Mouse (Mus musculus): Measurements from ENCODE around the gene Fgd3. TPM values are rescaled to one million over a fixed set of nuclear protein-coding genes. Genes with fewer than 3 reads are reported as not detected.

Fgd3 gene
- 0.95 and 1.2 TPM in 2 replicates for polyA plus RNA-seq (2014; fragmentation: Nextera tagmentation; extraction: Ambion mirVana)

GRCm38 (mm10) chr13:49320040-49320439, at the start of gene Fgd3:
Fgd3 (minus strand) TSS chr13:49320311.
- H3K4me3 ChIP-seq (ENCODE audit: low read depth, low read length), result peak within 1 kb of the TSS; percentile 25
- no peak within 1 kb of the TSS; the same call in 1 of the 2 replicates for H3K27ac ChIP-seq (replicated peaks; ENCODE audit: low read depth, low read length)
- peak within 1 kb of the TSS; percentile 55 for H3K9ac ChIP-seq (replicated peaks; ENCODE audit: low read length)
- peak; percentile 92 for ATAC-seq (replicated peaks; ENCODE audit: insufficient number of reproducible peaks, low FRiP score, low TSS enrichment, low read depth)
- DNase-seq (ENCODE audit: low spot score), result peak; percentile 82
- H3K36me3 ChIP-seq (replicated peaks; ENCODE audit: control insufficient read depth, insufficient read depth, low read depth, low read length), result no peaks in the 10 kb centered on the region
- peak within 1 kb of the TSS; percentile 54 for H3K4me2 ChIP-seq (ENCODE audit: low read depth, low read length)
- WGBS, result 0% methylated on average over 10 of the region's 10 CpGs
- H3K9me3 ChIP-seq (replicated peaks; ENCODE audit: control insufficient read depth, low read length), result no peaks in the 10 kb centered on the region
- H3K4me1 ChIP-seq (ENCODE audit: control insufficient read depth, insufficient read depth, low read length), result no peaks in the 10 kb centered on the region
- H3K27me3 ChIP-seq (ENCODE audit: control insufficient read depth, insufficient read depth, low read length), result no peaks in the 10 kb centered on the region

GRCm38 (mm10) chr13:49369404-49369803, 49.3 kb upstream of the Fgd3 start:
- Histone ChIP-seq H3K27ac (replicated peaks; ENCODE audit: low read depth, low read length) (no peak overlapping the region), H3K9ac (replicated peaks; ENCODE audit: low read length) (no peak overlapping the region), H3K36me3 (replicated peaks; ENCODE audit: control insufficient read depth, insufficient read depth, low read depth, low read length) (no peaks in the 10 kb centered on the region), H3K9me3 (replicated peaks; ENCODE audit: control insufficient read depth, low read length) (no peaks in the 10 kb centered on the region), H3K4me3 (ENCODE audit: low read depth, low read length) (no peak overlapping the region), H3K27me3 (ENCODE audit: control insufficient read depth, insufficient read depth, low read length) (no peaks in the 10 kb centered on the region), H3K4me2 (ENCODE audit: low read depth, low read length) (no peak overlapping the region), H3K4me1 (ENCODE audit: control insufficient read depth, insufficient read depth, low read length) (0 out of 2 replicates have a peak, but pooled peaks cover 2% of the 10 kb centered on the region)
- ATAC-seq (replicated peaks; ENCODE audit: insufficient number of reproducible peaks, low FRiP score, low TSS enrichment, low read depth), result no peak
- 95% methylated on average over 10 of the region's 10 CpGs for WGBS
- DNase-seq (ENCODE audit: low spot score), result no peak

DNA sequence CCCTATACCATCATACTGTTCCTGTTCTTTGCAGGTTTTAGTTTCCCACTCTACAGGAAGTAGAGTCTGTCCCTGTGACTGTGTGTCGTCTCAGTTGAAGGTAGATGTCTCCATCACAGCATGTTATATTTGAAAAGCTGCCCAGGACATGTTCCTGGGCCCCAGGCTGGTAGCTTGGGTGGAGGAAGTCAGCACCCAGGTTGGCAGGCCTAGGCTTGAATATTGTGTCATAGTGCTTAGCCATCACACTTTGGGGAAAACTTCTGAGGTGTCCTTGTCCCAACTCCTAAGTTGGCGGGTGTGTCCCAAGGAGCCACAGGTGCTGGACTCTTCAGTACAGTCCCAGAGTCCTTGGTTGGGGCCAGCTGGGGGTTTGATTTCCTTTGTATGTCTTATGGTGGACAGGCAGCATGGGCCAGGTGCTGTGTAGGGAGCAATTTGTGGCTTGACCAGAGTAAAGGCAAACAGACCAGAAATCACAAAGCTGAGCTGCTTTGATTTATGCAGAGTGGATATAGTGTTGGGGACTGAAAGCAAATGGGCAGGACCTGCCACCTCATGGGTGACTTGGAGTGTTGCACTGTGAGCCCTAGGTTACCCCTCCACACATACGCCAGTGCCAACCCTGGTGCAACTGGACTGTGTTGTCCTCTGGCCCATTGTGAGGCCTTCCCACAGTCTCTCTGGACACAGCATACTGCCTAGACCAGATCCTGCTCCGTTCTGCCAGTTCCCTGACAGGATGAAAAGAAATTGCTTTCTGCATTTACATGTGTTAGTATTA, 47.7 kb upstream of the Fgd3 start:
- no peak for ATAC-seq (replicated peaks; ENCODE audit: insufficient number of reproducible peaks, low FRiP score, low TSS enrichment, low read depth)
- Histone ChIP-seq H3K4me1 (ENCODE audit: control insufficient read depth, insufficient read depth, low read length) (0 out of 2 replicates have a peak, but pooled peaks cover 2% of the 10 kb centered on the region), H3K27me3 (ENCODE audit: control insufficient read depth, insufficient read depth, low read length) (no peaks in the 10 kb centered on the region), H3K4me3 (ENCODE audit: low read depth, low read length) (no peak overlapping the region), H3K9me3 (replicated peaks; ENCODE audit: control insufficient read depth, low read length) (no peaks in the 10 kb centered on the region), H3K9ac (replicated peaks; ENCODE audit: low read length) (no peak overlapping the region), H3K4me2 (ENCODE audit: low read depth, low read length) (no peak overlapping the region), H3K36me3 (replicated peaks; ENCODE audit: control insufficient read depth, insufficient read depth, low read depth, low read length) (no peaks in the 10 kb centered on the region), H3K27ac (replicated peaks; ENCODE audit: low read depth, low read length) (no peak overlapping the region)
- 88% methylated on average over 4 of the region's 4 CpGs for WGBS
- no peak for DNase-seq (ENCODE audit: low spot score)

- 82% methylated on average over 2 of the region's 2 CpGs for WGBS
- no peaks in the 10 kb centered on the region for H3K27me3 ChIP-seq (ENCODE audit: control insufficient read depth, insufficient read depth, low read length)
- ATAC-seq (replicated peaks; ENCODE audit: insufficient number of reproducible peaks, low FRiP score, low TSS enrichment, low read depth) (no peak), DNase-seq (ENCODE audit: low spot score) (no peak)
- H3K4me3 ChIP-seq (ENCODE audit: low read depth, low read length), result no peak overlapping the region
- H3K27ac ChIP-seq (replicated peaks; ENCODE audit: low read depth, low read length), result no peak overlapping the region
- H3K9me3 ChIP-seq (replicated peaks; ENCODE audit: control insufficient read depth, low read length), result no peaks in the 10 kb centered on the region
- no peaks in the 10 kb centered on the region for H3K36me3 ChIP-seq (replicated peaks; ENCODE audit: control insufficient read depth, insufficient read depth, low read depth, low read length)
- H3K4me1 ChIP-seq (ENCODE audit: control insufficient read depth, insufficient read depth, low read length), result no peaks in the 10 kb centered on the region
- H3K4me2 ChIP-seq (ENCODE audit: low read depth, low read length), result no peak overlapping the region
- H3K9ac ChIP-seq (replicated peaks; ENCODE audit: low read length), result no peak overlapping the region
Measured at GRCm38 (mm10) chr13:49364716-49365115, 44.6 kb upstream of the Fgd3 start.

DNA sequence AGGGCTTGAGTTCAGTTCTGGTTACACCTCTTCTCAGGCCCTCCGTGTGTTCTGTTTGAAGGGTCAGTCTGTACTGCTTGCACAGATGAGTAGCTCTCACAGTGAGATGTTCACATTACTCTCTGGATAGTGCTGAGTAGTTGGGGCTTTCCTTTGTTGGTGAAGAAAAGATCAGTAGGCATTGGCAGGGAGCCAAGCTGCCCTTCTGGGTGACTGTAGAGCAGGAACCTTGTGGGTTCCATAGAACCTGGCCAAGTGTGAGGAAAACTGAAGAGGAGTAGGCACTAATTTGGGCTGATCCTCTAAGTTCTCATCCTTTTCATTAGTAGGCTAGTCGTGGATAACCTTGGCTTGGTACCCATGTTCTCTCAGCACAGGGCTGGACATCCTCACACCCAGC, 42.7 kb upstream of the Fgd3 start:
- WGBS, result 85% methylated on average over 2 of the region's 2 CpGs
- ATAC-seq (replicated peaks; ENCODE audit: insufficient number of reproducible peaks, low FRiP score, low TSS enrichment, low read depth), result no peak
- H3K27ac ChIP-seq (replicated peaks; ENCODE audit: low read depth, low read length), result no peak overlapping the region

DNA sequence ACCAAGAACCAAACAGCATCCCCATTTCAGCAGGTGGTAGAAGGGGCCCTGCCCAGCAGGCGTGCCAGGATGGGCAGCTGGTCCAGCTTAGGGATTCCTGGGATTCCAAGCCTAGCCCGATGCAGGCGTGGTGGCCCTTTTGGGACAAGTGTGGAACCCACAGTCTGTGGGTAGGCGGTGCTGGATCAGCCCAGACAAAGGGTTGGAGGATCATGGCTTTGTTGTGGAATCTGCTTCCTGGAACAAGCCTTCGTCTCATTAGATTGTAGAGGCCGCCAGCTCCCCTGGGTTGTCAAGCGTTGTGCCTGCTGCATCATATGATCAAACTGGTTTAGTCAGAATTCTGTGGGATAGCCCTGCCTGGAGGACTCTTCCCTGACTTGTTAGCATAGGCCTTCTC, 42.3 kb upstream of the Fgd3 start:
- Histone ChIP-seq H3K4me1 (ENCODE audit: control insufficient read depth, insufficient read depth, low read length) (no peaks in the 10 kb centered on the region), H3K9ac (replicated peaks; ENCODE audit: low read length) (no peak overlapping the region), H3K36me3 (replicated peaks; ENCODE audit: control insufficient read depth, insufficient read depth, low read depth, low read length) (no peaks in the 10 kb centered on the region), H3K27me3 (ENCODE audit: control insufficient read depth, insufficient read depth, low read length) (no peaks in the 10 kb centered on the region), H3K27ac (replicated peaks; ENCODE audit: low read depth, low read length) (no peak overlapping the region), H3K4me3 (ENCODE audit: low read depth, low read length) (no peak overlapping the region), H3K4me2 (ENCODE audit: low read depth, low read length) (no peak overlapping the region), H3K9me3 (replicated peaks; ENCODE audit: control insufficient read depth, low read length) (no peaks in the 10 kb centered on the region)
- DNase-seq (ENCODE audit: low spot score) (no peak), ATAC-seq (replicated peaks; ENCODE audit: insufficient number of reproducible peaks, low FRiP score, low TSS enrichment, low read depth) (no peak)
- WGBS, result 81% methylated on average over 7 of the region's 7 CpGs

More for the DNA sequence above, 42.7 kb upstream of the Fgd3 start:
- Histone ChIP-seq H3K4me1 (ENCODE audit: control insufficient read depth, insufficient read depth, low read length) (no peaks in the 10 kb centered on the region), H3K4me3 (ENCODE audit: low read depth, low read length) (no peak overlapping the region), H3K27me3 (ENCODE audit: control insufficient read depth, insufficient read depth, low read length) (no peaks in the 10 kb centered on the region), H3K36me3 (replicated peaks; ENCODE audit: control insufficient read depth, insufficient read depth, low read depth, low read length) (no peaks in the 10 kb centered on the region), H3K9ac (replicated peaks; ENCODE audit: low read length) (no peak overlapping the region), H3K4me2 (ENCODE audit: low read depth, low read length) (no peak overlapping the region), H3K9me3 (replicated peaks; ENCODE audit: control insufficient read depth, low read length) (no peaks in the 10 kb centered on the region)
- DNase-seq (ENCODE audit: low spot score), result no peak

DNA sequence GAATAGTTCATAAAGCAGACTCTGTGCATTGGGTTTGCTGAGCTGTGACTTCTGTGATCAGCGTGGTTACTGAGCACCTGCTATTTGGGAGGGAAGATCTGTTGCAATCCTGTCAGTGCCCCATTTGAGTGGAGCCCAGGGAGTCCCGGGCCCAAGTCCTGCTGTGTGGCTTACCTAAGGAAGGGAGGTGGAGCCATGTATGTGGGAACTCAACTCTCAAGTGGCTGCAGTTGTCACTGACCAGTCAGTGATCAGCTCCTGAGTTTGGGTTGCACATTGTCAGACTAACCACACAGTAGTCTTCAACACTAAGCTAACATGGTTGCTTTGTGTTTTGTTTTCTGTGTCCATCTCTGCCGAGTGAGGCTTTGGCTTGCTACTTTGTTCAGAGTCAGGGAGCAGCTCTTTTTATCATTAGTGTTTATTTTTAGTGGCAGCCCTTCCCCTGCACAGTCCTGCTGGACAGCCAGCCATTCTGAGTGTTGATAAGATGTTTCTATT, 40.8 kb upstream of the Fgd3 start:
- no peak for ATAC-seq (replicated peaks; ENCODE audit: insufficient number of reproducible peaks, low FRiP score, low TSS enrichment, low read depth)
- Histone ChIP-seq H3K4me3 (ENCODE audit: low read depth, low read length) (no peak overlapping the region), H3K27me3 (ENCODE audit: control insufficient read depth, insufficient read depth, low read length) (no peaks in the 10 kb centered on the region), H3K4me2 (ENCODE audit: low read depth, low read length) (no peak overlapping the region), H3K4me1 (ENCODE audit: control insufficient read depth, insufficient read depth, low read length) (no peaks in the 10 kb centered on the region), H3K36me3 (replicated peaks; ENCODE audit: control insufficient read depth, insufficient read depth, low read depth, low read length) (no peaks in the 10 kb centered on the region), H3K9ac (replicated peaks; ENCODE audit: low read length) (no peak overlapping the region), H3K9me3 (replicated peaks; ENCODE audit: control insufficient read depth, low read length) (no peaks in the 10 kb centered on the region), H3K27ac (replicated peaks; ENCODE audit: low read depth, low read length) (no peak overlapping the region)
- 52% methylated on average over 3 of the region's 3 CpGs for WGBS
- DNase-seq (ENCODE audit: low spot score), result no peak

- H3K4me3 ChIP-seq (ENCODE audit: low read depth, low read length), result no peak overlapping the region
- no peak overlapping the region for H3K4me2 ChIP-seq (ENCODE audit: low read depth, low read length)
- H3K9me3 ChIP-seq (replicated peaks; ENCODE audit: control insufficient read depth, low read length), result no peaks in the 10 kb centered on the region
- ATAC-seq (replicated peaks; ENCODE audit: insufficient number of reproducible peaks, low FRiP score, low TSS enrichment, low read depth), result no peak
- DNase-seq (ENCODE audit: low spot score), result no peak
- H3K36me3 ChIP-seq (replicated peaks; ENCODE audit: control insufficient read depth, insufficient read depth, low read depth, low read length), result no peaks in the 10 kb centered on the region
- H3K9ac ChIP-seq (replicated peaks; ENCODE audit: low read length), result no peak overlapping the region
- WGBS, result 96% methylated on average over 3 of the region's 3 CpGs
- no peak overlapping the region for H3K27ac ChIP-seq (replicated peaks; ENCODE audit: low read depth, low read length)
- no peaks in the 10 kb centered on the region for H3K27me3 ChIP-seq (ENCODE audit: control insufficient read depth, insufficient read depth, low read length)
- no peaks in the 10 kb centered on the region for H3K4me1 ChIP-seq (ENCODE audit: control insufficient read depth, insufficient read depth, low read length)
Measured at GRCm38 (mm10) chr13:49358184-49358583, 38.1 kb upstream of the Fgd3 start.
